Mouse (Mus musculus) kidney, adult 10 weeks (tissue): ENCODE measurements around the gene Ctsh. TPM values are rescaled to one million over a fixed set of nuclear protein-coding genes. Genes with fewer than 3 reads are reported as not detected.

Experiments used
- polyA plus RNA-seq: library from polyadenylated mRNA; stranded (reverse); fragments of 350-450 nt; fragmentation: Illumina TruSeq; extraction: RNeasy Lipid Tissue Mini Kit (QIAGEN cat#74804); gene quantifications from one replicate; pipeline ENCODE4 v1.2.3, GENCODE M21; 2014; ENCODE audit warnings: low read depth, low replicate concordance

The Ctsh gene
- 446 TPM for polyA plus RNA-seq

DNA sequence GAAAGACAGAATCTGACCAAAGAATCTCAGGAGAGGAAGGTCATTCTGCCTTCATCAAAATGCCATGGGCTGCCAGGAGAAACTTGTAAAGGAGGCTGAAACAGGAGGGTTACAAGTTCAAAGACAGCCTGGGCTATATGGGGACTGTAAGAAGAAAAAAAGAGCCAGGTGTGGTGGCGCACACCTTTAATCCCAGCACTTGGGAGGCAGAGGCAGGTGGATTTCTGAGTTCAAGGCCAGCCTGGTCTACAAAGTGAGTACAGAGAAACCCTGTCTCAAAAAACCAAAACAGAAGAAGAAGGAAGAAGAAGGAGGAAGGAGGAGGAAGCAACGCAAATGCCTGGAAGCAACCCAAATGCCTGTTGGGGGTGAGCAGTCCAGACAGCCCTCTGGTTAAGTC lies at the start of gene Ctsh:
Gene Ctsh (plus strand): TSS at position 301 of the 400 bp plus-strand sequence.

GRCm38 (mm10) chr9:90114567-90115307 lies 60.8 kb downstream of the Ctsh start, which contains the start of gene Morf4l1:
Gene Morf4l1 (minus strand): TSS chr9:90114774.

Other genes with a start within 250 kb of the Ctsh start
- not detected for gene Rasgrf1, start 144.2 kb upstream of the Ctsh start, polyA plus RNA-seq
- gene Morf4l1, start 60.6 kb downstream of the Ctsh start, polyA plus RNA-seq = 507 TPM
- gene Adamts7, start 108.9 kb downstream of the Ctsh start, polyA plus RNA-seq = 0.16 TPM
- gene Tbc1d2b, start 216.7 kb downstream of the Ctsh start, polyA plus RNA-seq = 4.4 TPM